Mouse (Mus musculus): ENCODE results near the gene Fignl2. TPM values are rescaled to one million over a fixed set of nuclear protein-coding genes. Genes with fewer than 3 reads are reported as not detected.

The Fignl2 gene
- total and polyA plus RNA-seq, 3 experiments: not detected

- Histone ChIP-seq H3K4me3 (ENCODE audit: control insufficient read depth in 1 of 2, insufficient read depth in 1 of 2, low read depth in 2 of 2, low read length in 2 of 2) (no peak overlapping the region), H3K9me3 (replicated peaks; ENCODE audit: insufficient read depth, low read length) (no peaks in the 10 kb centered on the region), H3K36me3 (ENCODE audit: control insufficient read depth in 1 of 2, insufficient read depth in 2 of 2, low read length in 2 of 2) (no peaks in the 10 kb centered on the region), H3K27me3 (ENCODE audit: control insufficient read depth in 1 of 2, insufficient read depth in 2 of 2, low read length in 2 of 2) (peaks cover 4 to 6% of the 10 kb centered on the region in 2 experiments; a peak in 3 of 4 replicates), H3K4me1 (ENCODE audit: control insufficient read depth in 1 of 2, insufficient read depth in 2 of 2, low read length in 2 of 2) (no peaks in the 10 kb centered on the region), H3K9ac (ENCODE audit: control insufficient read depth, low read depth, low read length, poor library complexity, severe bottlenecking) (no peak overlapping the region), H3K79me2 (ENCODE audit: control insufficient read depth, insufficient read depth, low read length, poor library complexity) (no peaks in the 10 kb centered on the region), H3K27ac (ENCODE audit: control insufficient read depth, low read depth, low read length) (no peak overlapping the region)
- TF ChIP-seq POLR2A (IDR thresholded peaks at IDR 0.05; ENCODE audit: control insufficient read depth in 1 of 2, insufficient read depth in 1 of 2, low read depth in 1 of 2, low read length in 2 of 2, poor library complexity in 1 of 2) (no peak), POLR2AphosphoS2 (IDR thresholded peaks at IDR 0.05; ENCODE audit: low read length) (no peak), MAZ (IDR thresholded peaks at IDR 0.05; ENCODE audit: low read depth, low read length) (no peak), EP300 (IDR thresholded peaks at IDR 0.05; ENCODE audit: low read depth in 1 of 2, low read length in 2 of 2) (no peak), CHD1 (IDR thresholded peaks at IDR 0.05; ENCODE audit: low read depth, low read length) (no peak)
- DNase-seq (ENCODE audit: low read depth, low spot score): no peak
These were observed 43.3 kb upstream of the Fignl2 start for GRCm38 (mm10) chr15:101121411-101122289.

GRCm38 (mm10) chr15:101118399-101119125, 40.2 kb upstream of the Fignl2 start:
- DNase-seq (ENCODE audit: low read depth, low spot score): peak; percentile 39
- no peaks in the 10 kb centered on the region for H3K27me3 ChIP-seq (ENCODE audit: control insufficient read depth in 1 of 2, insufficient read depth in 2 of 2, low read length in 2 of 2)
- H3K79me2 ChIP-seq (ENCODE audit: control insufficient read depth, insufficient read depth, low read length, poor library complexity): no peaks in the 10 kb centered on the region
- no peak for TF ChIP-seq ETS1 (IDR thresholded peaks at IDR 0.05; ENCODE audit: low read depth, low read length)
- peak; percentile 47 to 65 (median 63) for TF ChIP-seq CTCF (IDR thresholded peaks at IDR 0.05 in 2 of 3, conservative IDR thresholded peaks at IDR 0.05 in 1 of 3; ENCODE audit: control insufficient read depth in 1 of 3, insufficient read depth in 1 of 3, low read depth in 2 of 3, low read length in 3 of 3, poor library complexity in 1 of 3, severe bottlenecking in 1 of 3)
- TF ChIP-seq SMC3 (IDR thresholded peaks at IDR 0.05; ENCODE audit: low read depth, low read length): peak; percentile 45; the same call in 1 of the 2 replicates
- peak; percentile 36 for TF ChIP-seq RAD21 (IDR thresholded peaks at IDR 0.05; ENCODE audit: low read depth, low read length)
- peak; percentile 15; the same call in 1 of the 2 replicates for TF ChIP-seq ZC3H11A (IDR thresholded peaks at IDR 0.05; ENCODE audit: low read depth, low read length)
- no peak for TF ChIP-seq ELF1 (IDR thresholded peaks at IDR 0.05; ENCODE audit: low read depth, low read length)
- TF ChIP-seq POLR2A (IDR thresholded peaks at IDR 0.05; ENCODE audit: control insufficient read depth in 1 of 2, insufficient read depth in 1 of 2, low read depth in 1 of 2, low read length in 2 of 2, poor library complexity in 1 of 2): no peak
- no peaks in the 10 kb centered on the region for H3K36me3 ChIP-seq (ENCODE audit: control insufficient read depth in 1 of 2, insufficient read depth in 2 of 2, low read length in 2 of 2)
- no peak overlapping the region for H3K4me3 ChIP-seq (ENCODE audit: control insufficient read depth in 1 of 2, insufficient read depth in 1 of 2, low read depth in 2 of 2, low read length in 2 of 2)
- H3K9me3 ChIP-seq (replicated peaks; ENCODE audit: insufficient read depth, low read length): no peaks in the 10 kb centered on the region
- no peak overlapping the region for H3K27ac ChIP-seq (ENCODE audit: control insufficient read depth, low read depth, low read length)
- H3K4me1 ChIP-seq (ENCODE audit: control insufficient read depth in 1 of 2, insufficient read depth in 2 of 2, low read length in 2 of 2): no peaks in the 10 kb centered on the region
- no peak overlapping the region for H3K9ac ChIP-seq (ENCODE audit: control insufficient read depth, low read depth, low read length, poor library complexity, severe bottlenecking)

Data from MEL (cell line).